In genomic region chr19:28560801-28561696, GRCm38 (mm10) we compare ENCODE assay signal across 10 mouse cellular contexts.
A peak's percentile ranks its signal among the peaks of the same experiment; 100 is the strongest.
DNase-seq lines count a peak whose midpoint lies in the region; ATAC-seq and TF ChIP-seq lines count a peak whose summit lies in the region.
"Had no signal": no experiment of that assay in that cellular context is flagged by ENCODE, and none has a peak within 500 bp of the region (broad histone marks: within the 10 kb centered on the region; RNA-seq: fewer than 3 reads in every experiment).

No protein-coding gene starts in this region.

- peak; percentile 73 for ATAC-seq in hindbrain, embryonic 15.5 days (ENCODE audit: low FRiP score, low read depth)
- ATAC-seq in limb, embryonic 11.5 days (ENCODE audit: insufficient number of reproducible peaks, low FRiP score, low TSS enrichment, low read depth), result peak; percentile 67

- H3K27me3 ChIP-seq in hindbrain, embryonic 15.5 days, result no peaks in the 10 kb centered on the region
- no peaks in the 10 kb centered on the region for H3K27me3 ChIP-seq in limb, embryonic 11.5 days (ENCODE audit: control insufficient read depth, insufficient read depth, low read length)

- TF ChIP-seq POLR2A in brain, embryonic 14.5 days (IDR thresholded peaks at IDR 0.05; ENCODE audit: borderline replicate concordance, extremely low read depth, insufficient read depth, insufficient read length, poor library complexity, severe bottlenecking), result no peak

- TF ChIP-seq CTCF in brain, embryonic 14.5 days (IDR thresholded peaks at IDR 0.05; ENCODE audit: borderline replicate concordance, extremely low read depth, insufficient read depth, insufficient read length), result no peak

- H3K4me1 ChIP-seq in hindbrain, embryonic 15.5 days (replicated peaks), result peaks cover 15% of the 10 kb centered on the region
- peaks cover 17% of the 10 kb centered on the region for H3K4me1 ChIP-seq in limb, embryonic 11.5 days (ENCODE audit: control insufficient read depth, insufficient read depth, low read length)

- no peaks in the 10 kb centered on the region for H3K36me3 ChIP-seq in hindbrain, embryonic 15.5 days
- no peaks in the 10 kb centered on the region for H3K36me3 ChIP-seq in limb, embryonic 11.5 days (ENCODE audit: control insufficient read depth, insufficient read depth, low read length)

- H3K9me3 ChIP-seq in hindbrain, embryonic 15.5 days, result no peaks in the 10 kb centered on the region
- H3K9me3 ChIP-seq in limb, embryonic 11.5 days (ENCODE audit: control insufficient read depth, low read length), result no peaks in the 10 kb centered on the region

- DNase-seq in NIH3T3 (ENCODE audit: low read depth), result peak; percentile 19
- DNase-seq in brain, embryonic 14.5 days (ENCODE audit: low read depth), result peak; percentile 80
- peak; percentile 41 for DNase-seq in limb, embryonic 11.5 days (ENCODE audit: low spot score)
- DNase-seq in left cerebral cortex, postnatal 10 days (ENCODE audit: extremely low spot score in 1 of 2, low spot score in 2 of 2), result no peak
- DNase-seq in heart, postnatal 4 days, result no peak
- no peak for DNase-seq in urinary bladder, postnatal 4 days (ENCODE audit: low spot score in 2 of 2)
- no peak for DNase-seq in thymus, postnatal 4 days
- DNase-seq: gastrocnemius, adult 2 months; thymus, postnatal 36 days had no signal

- no peak overlapping the region for H3K9ac ChIP-seq in hindbrain, embryonic 15.5 days
- no peak overlapping the region for H3K9ac ChIP-seq in limb, embryonic 11.5 days (ENCODE audit: low read length)

- no peak overlapping the region for H3K4me2 ChIP-seq in hindbrain, embryonic 15.5 days
- H3K4me2 ChIP-seq in limb, embryonic 11.5 days (ENCODE audit: low read depth, severe bottlenecking), result no peak overlapping the region

- WGBS in hindbrain, embryonic 15.5 days, result 20% methylated on average over 8 of the region's 8 CpGs
- 41% methylated on average over 8 of the region's 8 CpGs for WGBS in limb, embryonic 11.5 days

- no peak overlapping the region for H3K4me3 ChIP-seq in hindbrain, embryonic 15.5 days
- no peak overlapping the region for H3K4me3 ChIP-seq in limb, embryonic 11.5 days (ENCODE audit: low read depth, low read length)
- H3K4me3 ChIP-seq: gastrocnemius, adult 2 months had no signal

- intact Hi-C loops in left cerebral cortex, postnatal 10 days (cut with DNase I), result no loop called here

- H3K27ac ChIP-seq in hindbrain, embryonic 15.5 days (replicated peaks), result no peak overlapping the region
- H3K27ac ChIP-seq in limb, embryonic 11.5 days (replicated peaks; ENCODE audit: low read depth, low read length), result peak overlapping the region; percentile 80
- H3K27ac ChIP-seq: gastrocnemius, adult 2 months had no signal

Comparison
In these comparisons a context has a peak if more than half of its experiments do, and no peak if none do; other contexts are left out.
1. DNase-seq: peak in NIH3T3 (single experiment), brain, embryonic 14.5 days (single experiment) and limb, embryonic 11.5 days (single experiment); none in left cerebral cortex, postnatal 10 days (0 of 2), heart, postnatal 4 days (single experiment), urinary bladder, postnatal 4 days (0 of 2) and thymus, postnatal 4 days (single experiment).